Mouse (Mus musculus) kidney, postnatal 4 days (tissue): Measurements from ENCODE around the gene Cspg4.

Experiments
- DNase-seq, 2 experiments: peaks; one replicate each; pipeline ENCODE4 v3.0.0; 2021; ENCODE audit warnings: mixed read lengths in 2 of 2

Cspg4 gene

GRCm38 (mm10) chr9:56865673-56866400 is 1.0 kb downstream of the Cspg4 start:
- DNase-seq, result peak in 1 of 2 experiments; percentile 4

- DNase-seq, result peak in 1 of 2 experiments; percentile 16
Observed at GRCm38 (mm10) chr9:56866430-56866829, 1.6 kb downstream of the Cspg4 start.

GRCm38 (mm10) chr9:56868292-56868691 is 3.5 kb downstream of the Cspg4 start:
- peak; percentile 72 to 81 for DNase-seq

GRCm38 (mm10) chr9:56869552-56869951 is 4.7 kb downstream of the Cspg4 start:
- DNase-seq, result peak; percentile 79 to 87

GRCm38 (mm10) chr9:56870778-56871177 is 5.9 kb downstream of the Cspg4 start:
- peak; percentile 34 to 55 for DNase-seq

- DNase-seq, result peak; percentile 61 to 74
Observed at GRCm38 (mm10) chr9:56871191-56871590, 6.4 kb downstream of the Cspg4 start.

- DNase-seq, result no peak
Observed at GRCm38 (mm10) chr9:56872105-56872903, 7.5 kb downstream of the Cspg4 start.

- peak in 1 of 2 experiments; percentile 1 for DNase-seq
Observed at GRCm38 (mm10) chr9:56873097-56873496, 8.3 kb downstream of the Cspg4 start.

GRCm38 (mm10) chr9:56876784-56877183 is 12.0 kb downstream of the Cspg4 start:
- peak; percentile 65 to 73 for DNase-seq

GRCm38 (mm10) chr9:56877284-56877683 is 12.5 kb downstream of the Cspg4 start:
- DNase-seq, result no peak

- no peak for DNase-seq
Observed at GRCm38 (mm10) chr9:56880790-56881189, 16.0 kb downstream of the Cspg4 start.

GRCm38 (mm10) chr9:56881539-56882082 is 16.8 kb downstream of the Cspg4 start:
- DNase-seq, result peak in 1 of 2 experiments; percentile 2

- no peak for DNase-seq
Observed at GRCm38 (mm10) chr9:56882283-56882682, 17.4 kb downstream of the Cspg4 start.

- DNase-seq, result peak; percentile 51 to 59
Observed at GRCm38 (mm10) chr9:56882818-56883217, 18.0 kb downstream of the Cspg4 start.

GRCm38 (mm10) chr9:56883470-56883869 is 18.6 kb downstream of the Cspg4 start:
- no peak for DNase-seq

GRCm38 (mm10) chr9:56884328-56884727 is 19.5 kb downstream of the Cspg4 start:
- DNase-seq, result no peak

- peak; percentile 80 to 82 for DNase-seq
Observed at GRCm38 (mm10) chr9:56886113-56886512, 21.3 kb downstream of the Cspg4 start.

- DNase-seq, result no peak
Observed at GRCm38 (mm10) chr9:56886601-56887000, 21.8 kb downstream of the Cspg4 start.

GRCm38 (mm10) chr9:56887581-56887980 is 22.7 kb downstream of the Cspg4 start:
- DNase-seq, result no peak

- peak; percentile 72 to 83 for DNase-seq
Observed at GRCm38 (mm10) chr9:56889817-56890216, 25.0 kb downstream of the Cspg4 start.

GRCm38 (mm10) chr9:56890522-56891250 is 25.9 kb downstream of the Cspg4 start:
- no peak for DNase-seq

- DNase-seq, result peak; percentile 69 to 80
Observed at GRCm38 (mm10) chr9:56891517-56892011, 26.7 kb downstream of the Cspg4 start.

GRCm38 (mm10) chr9:56892111-56892510 is 27.3 kb downstream of the Cspg4 start:
- no peak for DNase-seq
